Mouse (Mus musculus): Measurements from ENCODE around the gene Acat2.
"Not testable (repeated sequence)": the region's sequence is repeated elsewhere in the genome, so short reads cannot be mapped to it uniquely, and the experiment has no call there.

The Acat2 gene

GRCm38 (mm10) chr17:12909361-12910280, 50.9 kb downstream of the Acat2 start, which contains the start of gene Pnldc1:
Gene Pnldc1, minus strand, starts transcription at chr17:12910230.
- no peak for DNase-seq (ENCODE audit: low read depth, low spot score)

GRCm38 (mm10) chr17:12906436-12906835, 54.1 kb downstream of the Acat2 start:
- DNase-seq (ENCODE audit: low read depth, low spot score): no peak

GRCm38 (mm10) chr17:12905810-12906209, 54.7 kb downstream of the Acat2 start:
- DNase-seq (ENCODE audit: low read depth, low spot score): no peak

- no peak for DNase-seq (ENCODE audit: low read depth, low spot score)
These were observed 56.2 kb downstream of the Acat2 start for GRCm38 (mm10) chr17:12904349-12904748.

GRCm38 (mm10) chr17:12903372-12904333, 56.9 kb downstream of the Acat2 start:
- no peak for DNase-seq (ENCODE audit: low read depth, low spot score)

- DNase-seq (ENCODE audit: low read depth, low spot score): no peak
These were observed 58.3 kb downstream of the Acat2 start for GRCm38 (mm10) chr17:12902291-12902690.

DNA sequence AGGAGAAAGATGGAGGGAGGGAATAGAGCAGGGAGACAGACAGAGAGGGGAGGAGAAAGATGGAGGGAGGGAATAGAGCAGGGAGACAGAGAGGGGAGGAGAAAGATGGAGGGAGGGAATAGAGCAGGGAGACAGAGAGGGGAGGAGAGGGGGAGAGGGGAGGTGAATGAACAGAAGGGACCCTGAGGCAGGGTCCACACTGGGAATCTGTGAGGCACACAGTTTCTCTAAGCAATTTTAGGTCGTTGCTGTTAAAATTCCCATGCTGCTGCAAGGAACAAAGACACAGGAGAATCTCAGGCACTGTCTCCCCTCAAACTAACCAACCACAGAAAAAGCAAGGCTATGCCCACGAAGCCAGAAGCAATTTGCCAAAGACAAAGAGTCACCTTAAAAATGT, 61.9 kb downstream of the Acat2 start:
- not testable (repeated sequence) for DNase-seq (ENCODE audit: low read depth, low spot score)

- no peak for DNase-seq (ENCODE audit: low read depth, low spot score)
These were observed 62.9 kb downstream of the Acat2 start for GRCm38 (mm10) chr17:12897674-12898073.

All from skeletal muscle tissue, adult 2 months (tissue).